Mouse (Mus musculus) kidney, adult 9 months (tissue): Measurements from ENCODE around the gene Poc1a.

Source experiments
- DNase-seq: peaks from one replicate; pipeline ENCODE4 v3.0.0; 2022

The Poc1a gene

GRCm38 (mm10) chr9:106280808-106281544 is at the start of gene Poc1a:
Poc1a (plus strand) TSS chr9:106281061.
- peak; percentile 98 for DNase-seq

GRCm38 (mm10) chr9:106231220-106231619 is 49.6 kb upstream of the Poc1a start:
- DNase-seq: no peak

GRCm38 (mm10) chr9:106231816-106232215 is 49.0 kb upstream of the Poc1a start:
- DNase-seq: no peak

GRCm38 (mm10) chr9:106232956-106233355 is 47.9 kb upstream of the Poc1a start:
- no peak for DNase-seq

GRCm38 (mm10) chr9:106233953-106234352 is 46.9 kb upstream of the Poc1a start:
- DNase-seq: no peak

GRCm38 (mm10) chr9:106235194-106235830 is 45.5 kb upstream of the Poc1a start:
- peak; percentile 83 for DNase-seq

- DNase-seq: peak; percentile 92
Measured at GRCm38 (mm10) chr9:106236156-106236817, 44.6 kb upstream of the Poc1a start.

- DNase-seq: peak; percentile 83
Measured at GRCm38 (mm10) chr9:106236818-106237211, 44.0 kb upstream of the Poc1a start.

GRCm38 (mm10) chr9:106237401-106237800 is 43.5 kb upstream of the Poc1a start:
- no peak for DNase-seq

- no peak for DNase-seq
Measured at GRCm38 (mm10) chr9:106237878-106238277, 43.0 kb upstream of the Poc1a start.

- peak; percentile 90 for DNase-seq
Measured at GRCm38 (mm10) chr9:106241541-106242164, 39.2 kb upstream of the Poc1a start.

- DNase-seq: no peak
Measured at GRCm38 (mm10) chr9:106242813-106243488, 37.9 kb upstream of the Poc1a start.

- no peak for DNase-seq
Measured at GRCm38 (mm10) chr9:106249550-106249949, 31.3 kb upstream of the Poc1a start.

- DNase-seq: no peak
Measured at GRCm38 (mm10) chr9:106250245-106250644, 30.6 kb upstream of the Poc1a start.

GRCm38 (mm10) chr9:106251066-106251465 is 29.8 kb upstream of the Poc1a start:
- no peak for DNase-seq

GRCm38 (mm10) chr9:106254001-106254400 is 26.9 kb upstream of the Poc1a start:
- DNase-seq: no peak

GRCm38 (mm10) chr9:106258412-106258811 is 22.4 kb upstream of the Poc1a start:
- DNase-seq: no peak

GRCm38 (mm10) chr9:106258990-106259389 is 21.9 kb upstream of the Poc1a start:
- no peak for DNase-seq

- DNase-seq: no peak
Measured at GRCm38 (mm10) chr9:106261058-106261457, 19.8 kb upstream of the Poc1a start.

- DNase-seq: no peak
Measured at GRCm38 (mm10) chr9:106261491-106261890, 19.4 kb upstream of the Poc1a start.

- no peak for DNase-seq
Measured at GRCm38 (mm10) chr9:106262075-106262474, 18.8 kb upstream of the Poc1a start.

- DNase-seq: no peak
Measured at GRCm38 (mm10) chr9:106263381-106263924, 17.4 kb upstream of the Poc1a start.
